Mouse (Mus musculus) C2C12 (cell line): Measurements from ENCODE around the gene Dnajc1. TPM values are rescaled to one million over a fixed set of nuclear protein-coding genes. Genes with fewer than 3 reads are reported as not detected.

Experiments
- H3K27me3 ChIP-seq: one replicate; pipeline ENCODE4 v1.6.1; 2011; ENCODE audit not compliant: control insufficient read depth, insufficient read depth, insufficient read length
- H3K36me3 ChIP-seq: one replicate; pipeline ENCODE4 v1.6.1; 2011; ENCODE audit not compliant: control insufficient read depth, insufficient read depth
- H3K4me3 ChIP-seq: one replicate; pipeline ENCODE4 v1.5.1; 2011; ENCODE audit warnings: mild to moderate bottlenecking, control low read depth; ENCODE audit not compliant: poor library complexity, insufficient read depth, severe bottlenecking
- H3K79me2 ChIP-seq: one replicate; pipeline ENCODE4 v1.6.1; 2011; ENCODE audit not compliant: control insufficient read depth, insufficient read depth
- H3K79me3 ChIP-seq: one replicate; pipeline ENCODE4 v1.6.1; 2011; ENCODE audit warnings: low read depth, control low read depth
- H3ac ChIP-seq: one replicate; pipeline ENCODE3; 2011; ENCODE audit warnings: low read depth; ENCODE audit not compliant: control insufficient read depth, insufficient read length
- CEBPB ChIP-seq: IDR thresholded peaks from one replicate; pipeline ENCODE4 v1.6.1; 2011; ENCODE audit warnings: low read depth, mild to moderate bottlenecking, control low read depth, moderate library complexity
- CTCF ChIP-seq: IDR thresholded peaks from one replicate; pipeline ENCODE4 v1.5.1; 2011; ENCODE audit not compliant: control insufficient read depth, insufficient read depth, insufficient read length
- FOSL1 ChIP-seq: IDR thresholded peaks from one replicate; pipeline ENCODE4 v1.8.0; 2011; ENCODE audit warnings: mild to moderate bottlenecking, low read length; ENCODE audit not compliant: poor library complexity, insufficient read depth, severe bottlenecking
- MAX ChIP-seq: IDR thresholded peaks from one replicate; pipeline ENCODE4 v1.6.1; 2011; ENCODE audit warnings: mild to moderate bottlenecking, control low read depth
- MYOD1 ChIP-seq: IDR thresholded peaks from one replicate; pipeline ENCODE4 v1.6.1; 2011; ENCODE audit warnings: low read depth; ENCODE audit not compliant: control insufficient read depth, insufficient read length
- MYOG ChIP-seq: IDR thresholded peaks from one replicate; pipeline ENCODE4 v1.6.1; 2011; ENCODE audit not compliant: control insufficient read depth, insufficient read length; ENCODE audit errors: extremely low read depth
- USF1 ChIP-seq: IDR thresholded peaks from one replicate; pipeline ENCODE4 v1.6.1; 2011; ENCODE audit warnings: low read depth, mild to moderate bottlenecking, control low read depth, moderate library complexity
- polyA plus RNA-seq: library from polyadenylated mRNA; unstranded; fragments of >200 nt; fragmentation: generic; extraction: Trizol; gene quantifications from one replicate; pipeline ENCODE4 v1.2.1, GENCODE M21; 2012; ENCODE audit warnings: missing spikeins

Dnajc1 gene
- polyA plus RNA-seq, 1 experiment: 6.5 TPM

GRCm38 (mm10) chr2:18285175-18285574, 107.5 kb downstream of the Dnajc1 start:
- H3ac ChIP-seq: no peak overlapping the region
- H3K79me3 ChIP-seq: no peaks in the 10 kb centered on the region
- H3K36me3 ChIP-seq: no peaks in the 10 kb centered on the region
- H3K27me3 ChIP-seq: no peaks in the 10 kb centered on the region
- no peak for TF ChIP-seq CTCF
- TF ChIP-seq CEBPB: no peak
- TF ChIP-seq MAX: no peak
- TF ChIP-seq MYOD1: no peak
- no peak for TF ChIP-seq FOSL1
- no peak for TF ChIP-seq MYOG
- no peak for TF ChIP-seq USF1
- no peak overlapping the region for H3K4me3 ChIP-seq
- no peaks in the 10 kb centered on the region for H3K79me2 ChIP-seq

GRCm38 (mm10) chr2:18265736-18266135, 126.9 kb downstream of the Dnajc1 start:
- no peak for TF ChIP-seq USF1
- TF ChIP-seq CEBPB: no peak
- no peak for TF ChIP-seq CTCF
- no peak for TF ChIP-seq FOSL1
- no peak for TF ChIP-seq MYOG
- H3ac ChIP-seq: no peak overlapping the region
- no peaks in the 10 kb centered on the region for H3K36me3 ChIP-seq
- H3K79me2 ChIP-seq: no peaks in the 10 kb centered on the region
- H3K4me3 ChIP-seq: no peak overlapping the region
- H3K79me3 ChIP-seq: no peaks in the 10 kb centered on the region
- no peaks in the 10 kb centered on the region for H3K27me3 ChIP-seq

GRCm38 (mm10) chr2:18264579-18264978, 128.1 kb downstream of the Dnajc1 start:
- Histone ChIP-seq H3ac (no peak overlapping the region), H3K4me3 (no peak overlapping the region), H3K27me3 (no peaks in the 10 kb centered on the region), H3K79me2 (no peaks in the 10 kb centered on the region), H3K79me3 (no peaks in the 10 kb centered on the region), H3K36me3 (no peaks in the 10 kb centered on the region)
- no peak for TF ChIP-seq MYOD1
- TF ChIP-seq FOSL1: no peak
- no peak for TF ChIP-seq USF1
- TF ChIP-seq CEBPB: no peak

- TF ChIP-seq MYOG (no peak), MYOD1 (no peak)
- H3K27me3 ChIP-seq: no peaks in the 10 kb centered on the region
- no peak overlapping the region for H3K4me3 ChIP-seq
- H3K79me3 ChIP-seq: no peaks in the 10 kb centered on the region
- no peaks in the 10 kb centered on the region for H3K36me3 ChIP-seq
- no peak overlapping the region for H3ac ChIP-seq
- no peaks in the 10 kb centered on the region for H3K79me2 ChIP-seq
Measured at GRCm38 (mm10) chr2:18262298-18262697, 130.3 kb downstream of the Dnajc1 start.

- H3K79me3 ChIP-seq: no peaks in the 10 kb centered on the region
- H3K79me2 ChIP-seq: no peaks in the 10 kb centered on the region
- TF ChIP-seq USF1 (no peak), FOSL1 (no peak), MYOG (no peak), MAX (no peak), CTCF (no peak), MYOD1 (no peak), CEBPB (no peak)
- H3K4me3 ChIP-seq: no peak overlapping the region
- H3K27me3 ChIP-seq: no peaks in the 10 kb centered on the region
- H3K36me3 ChIP-seq: no peaks in the 10 kb centered on the region
- no peak overlapping the region for H3ac ChIP-seq
Measured at GRCm38 (mm10) chr2:18249224-18249623, 143.4 kb downstream of the Dnajc1 start.

GRCm38 (mm10) chr2:18235524-18235923, 157.1 kb downstream of the Dnajc1 start:
- TF ChIP-seq MYOD1 (no peak), CTCF (no peak), USF1 (no peak), CEBPB (no peak), MYOG (no peak), MAX (no peak), FOSL1 (no peak)
- H3ac ChIP-seq: no peak overlapping the region
- H3K36me3 ChIP-seq: no peaks in the 10 kb centered on the region
- H3K79me3 ChIP-seq: no peaks in the 10 kb centered on the region
- no peaks in the 10 kb centered on the region for H3K79me2 ChIP-seq
- no peak overlapping the region for H3K4me3 ChIP-seq
- no peaks in the 10 kb centered on the region for H3K27me3 ChIP-seq
